Mouse (Mus musculus) embryo, embryonic 11.5 days (tissue): ENCODE measurements around the gene Xpnpep1.

Source experiments
- DNase-seq: peaks from one replicate; pipeline ENCODE4 v3.0.0-alpha.2; 2012; ENCODE audit warnings: low read depth, low spot score

The Xpnpep1 gene

GRCm38 (mm10) chr19:53066531-53066930 is 26.5 kb upstream of the Xpnpep1 start:
- DNase-seq: no peak

DNA sequence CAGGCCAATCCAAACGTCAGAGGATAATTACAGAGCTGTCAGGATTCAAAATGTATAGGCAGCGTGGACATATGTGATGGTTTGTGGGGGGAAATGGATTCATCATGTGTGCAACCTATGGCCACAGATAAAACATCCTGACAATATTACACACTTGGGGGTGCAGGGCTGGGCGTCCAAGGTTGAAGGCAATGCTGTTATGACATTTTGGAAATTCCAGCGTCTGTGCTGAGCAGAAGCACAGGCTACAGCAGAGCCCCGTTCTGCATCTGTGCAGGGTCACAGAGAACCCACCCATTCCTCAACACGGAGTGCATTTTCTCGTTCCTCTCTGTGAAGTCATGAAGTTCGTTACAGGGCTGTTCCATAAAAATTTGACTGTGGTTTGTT is 25.0 kb upstream of the Xpnpep1 start:
- no peak for DNase-seq

DNA sequence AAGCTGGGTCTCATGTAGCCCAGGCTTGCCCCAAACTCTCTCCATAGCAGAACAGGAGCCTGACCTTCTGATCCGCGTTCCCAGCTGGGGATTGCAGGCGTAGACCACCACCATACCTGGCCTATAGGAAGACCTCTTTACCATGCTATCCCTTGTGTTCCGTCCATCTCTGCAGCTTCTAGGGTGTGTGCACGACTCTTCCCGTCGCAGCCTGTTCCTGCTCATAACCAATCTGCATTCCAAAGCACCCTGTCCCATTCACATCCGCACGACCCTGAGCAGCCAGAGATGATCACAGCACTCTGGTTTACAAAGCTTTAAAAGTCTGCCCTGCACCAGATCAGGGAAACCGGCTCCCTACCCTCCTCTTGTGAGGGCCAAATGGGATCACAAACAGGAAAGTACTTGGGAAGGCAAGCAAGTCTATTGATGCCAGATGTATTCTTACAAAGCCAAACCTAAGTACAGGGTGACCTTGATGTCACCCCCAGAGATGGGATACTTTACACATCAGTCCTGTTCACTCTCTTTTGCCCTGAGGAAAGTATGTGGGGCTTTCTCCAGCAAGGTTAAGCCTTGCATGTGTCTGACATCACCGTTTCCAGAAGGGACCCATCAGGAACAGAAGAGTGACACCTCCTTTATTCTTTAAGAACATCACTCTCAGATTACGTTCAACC is 24.4 kb upstream of the Xpnpep1 start:
- DNase-seq: no peak

- DNase-seq: no peak
These were observed 22.0 kb upstream of the Xpnpep1 start for GRCm38 (mm10) chr19:53062046-53062445.

DNA sequence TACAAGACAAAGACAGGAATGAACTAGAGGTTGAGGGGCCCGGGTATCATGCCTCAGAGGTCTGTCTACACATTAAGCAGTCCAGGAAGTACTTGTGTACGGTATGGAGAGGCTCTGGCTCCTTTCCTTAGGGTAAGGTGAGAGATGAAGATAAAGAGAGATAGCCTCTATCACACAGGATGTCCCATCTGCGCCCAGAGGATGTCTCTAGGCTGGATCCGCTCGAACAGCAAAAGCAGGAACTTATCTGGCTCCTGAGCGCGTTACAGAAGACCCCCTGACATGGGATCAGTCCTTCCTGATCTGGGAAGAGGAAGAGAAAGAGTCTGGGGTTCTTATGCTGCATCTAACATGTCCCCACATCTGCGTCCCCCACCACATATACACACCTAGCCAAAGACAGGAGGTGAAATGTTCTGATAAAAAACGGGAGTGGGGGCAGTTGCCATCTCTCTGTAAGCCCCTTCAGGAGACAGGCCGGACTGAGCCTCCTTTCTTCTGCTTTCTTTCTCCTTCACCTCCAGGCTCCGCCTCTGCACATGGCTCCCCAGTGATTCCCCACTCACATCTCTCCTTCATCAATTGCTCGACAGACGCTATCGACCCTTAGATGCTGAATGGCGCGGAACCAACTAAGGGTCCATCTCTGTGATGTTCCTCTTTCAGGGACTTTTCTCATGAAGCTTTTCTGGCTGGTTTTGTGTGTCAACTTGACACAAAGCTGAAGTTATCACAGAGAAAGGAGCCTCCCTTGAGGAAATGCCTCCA is 19.5 kb upstream of the Xpnpep1 start:
- no peak for DNase-seq

- DNase-seq: no peak
These were observed 18.8 kb upstream of the Xpnpep1 start for GRCm38 (mm10) chr19:53058726-53059334.

DNA sequence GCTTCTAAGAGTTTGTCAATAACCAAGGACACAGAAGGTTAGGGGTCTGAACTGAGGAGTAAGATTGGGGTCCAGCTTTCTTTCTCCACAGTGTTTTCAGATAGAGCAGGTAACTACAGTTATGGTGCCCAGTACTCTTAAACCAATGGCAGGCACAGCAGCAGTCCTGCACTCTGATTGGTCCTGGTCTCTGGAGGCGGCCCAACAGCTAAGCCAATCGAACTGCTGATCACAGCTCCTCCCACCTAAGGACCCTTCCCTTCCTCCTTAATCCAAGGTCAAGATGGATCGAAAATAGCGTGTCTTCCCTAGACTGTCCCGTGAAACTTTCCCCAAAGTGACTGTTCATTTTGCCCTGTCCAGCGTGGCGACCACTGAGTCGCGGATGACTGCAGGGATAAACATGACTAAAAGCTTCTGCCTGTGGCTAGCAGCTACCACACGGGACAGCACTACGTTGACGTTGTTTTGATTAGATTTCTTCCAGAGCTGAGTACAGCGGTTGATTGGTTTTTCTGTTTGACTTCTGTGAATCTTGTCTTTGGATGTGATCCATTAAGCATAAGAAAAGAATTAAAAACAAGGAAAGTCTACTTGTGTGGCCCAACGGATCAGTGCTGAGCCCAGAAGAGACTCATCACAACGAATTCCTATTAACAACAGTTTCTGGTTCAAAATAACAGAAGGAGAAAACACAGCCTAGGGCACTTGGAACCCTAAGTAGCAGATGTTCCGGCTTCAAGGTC is 18.1 kb upstream of the Xpnpep1 start:
- no peak for DNase-seq

DNA sequence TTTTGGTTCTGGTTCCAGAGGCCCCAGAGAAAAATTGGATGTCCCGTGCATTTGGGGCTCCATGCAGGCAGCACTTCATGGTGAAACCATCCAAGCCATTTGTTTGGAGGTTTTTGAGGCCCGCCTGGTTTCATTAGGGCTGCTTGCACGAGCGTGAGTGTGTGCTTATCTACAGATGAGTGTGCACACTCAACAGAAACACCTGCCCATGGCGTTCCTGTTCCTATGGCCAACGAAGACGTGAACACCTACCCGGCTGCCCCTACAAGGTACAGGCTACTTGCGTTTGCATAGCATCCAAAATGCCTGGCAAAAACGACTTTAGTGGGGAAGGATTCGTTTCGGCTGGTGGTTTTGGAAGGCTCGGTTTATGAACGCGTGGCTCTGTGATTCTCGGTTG is 13.3 kb upstream of the Xpnpep1 start:
- no peak for DNase-seq

GRCm38 (mm10) chr19:53052031-53052670 is 12.1 kb upstream of the Xpnpep1 start:
- no peak for DNase-seq

- no peak for DNase-seq
These were observed 11.4 kb upstream of the Xpnpep1 start for GRCm38 (mm10) chr19:53051288-53051985.

DNA sequence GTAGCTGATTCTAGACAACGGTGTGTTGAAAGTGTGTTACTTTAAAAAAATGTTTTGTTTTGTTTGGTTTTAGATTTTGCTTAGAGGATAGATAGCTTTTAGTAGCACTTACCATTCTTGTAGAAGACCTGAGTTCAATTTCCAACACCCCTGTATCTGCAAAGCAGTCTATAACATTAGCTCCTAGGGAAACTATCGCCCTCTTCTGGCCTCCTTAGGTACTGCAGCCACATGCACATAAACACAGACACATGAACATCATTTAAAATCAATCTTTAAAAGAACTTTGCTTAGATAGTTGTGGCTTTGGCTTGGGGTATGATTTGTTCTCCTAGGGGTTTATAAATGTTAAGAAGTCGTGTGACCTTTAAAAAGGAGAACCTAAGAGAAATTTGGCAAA is 10.1 kb upstream of the Xpnpep1 start:
- DNase-seq: no peak

DNA sequence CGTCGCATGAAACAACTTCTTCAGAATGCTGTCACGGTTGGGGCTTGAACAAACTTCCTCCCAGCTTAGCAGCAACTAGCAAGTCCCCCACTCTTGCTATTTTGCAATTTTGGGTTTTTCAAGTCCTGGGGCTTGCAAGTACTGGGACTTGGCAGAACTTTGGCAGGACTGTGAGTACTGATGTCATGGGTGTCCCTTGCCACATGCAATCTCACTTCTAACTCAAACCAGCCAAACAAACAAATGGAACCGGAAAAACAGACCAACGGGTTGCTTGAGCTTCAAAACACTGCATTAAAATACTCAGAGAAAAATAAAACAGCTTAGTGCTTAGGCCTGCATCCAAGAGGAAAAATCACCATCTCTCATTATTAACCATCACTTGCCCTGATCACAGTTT is 7.2 kb upstream of the Xpnpep1 start:
- no peak for DNase-seq

DNA sequence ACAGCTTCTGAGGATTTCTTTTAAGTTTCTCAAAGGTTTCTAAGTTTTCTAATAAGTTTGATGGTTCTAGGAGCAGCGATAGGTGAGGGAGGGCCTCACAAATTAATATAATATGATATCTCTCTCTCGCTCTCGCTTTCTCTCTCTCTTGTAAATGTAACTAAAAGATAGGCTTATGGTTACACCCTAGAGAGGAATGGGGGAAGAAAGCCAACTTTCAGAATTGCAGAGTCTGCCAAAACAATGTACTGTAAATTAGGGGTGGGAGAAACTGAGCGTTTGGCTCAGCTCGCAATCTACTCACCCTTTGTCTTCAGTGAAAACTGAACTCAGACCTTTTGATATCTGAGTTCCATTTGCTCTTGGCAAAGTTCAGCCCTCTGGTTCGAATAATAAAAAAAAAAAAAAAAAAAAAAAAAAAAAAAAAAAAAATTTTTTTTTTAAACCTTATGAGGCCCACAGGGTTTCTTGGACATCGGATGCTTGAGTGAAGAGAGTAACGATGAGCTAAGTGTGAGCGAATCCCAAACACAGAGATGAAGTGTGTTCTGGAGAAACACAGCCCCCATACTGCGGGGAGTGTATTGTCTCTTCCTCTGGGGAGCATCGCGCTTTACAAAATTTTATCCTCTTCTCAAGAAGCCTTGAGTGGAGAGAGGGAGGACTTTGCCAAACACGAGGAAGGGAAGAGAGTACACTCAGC is 3.6 kb upstream of the Xpnpep1 start:
- no peak for DNase-seq

GRCm38 (mm10) chr19:53041570-53041969 is 1.6 kb upstream of the Xpnpep1 start:
- no peak for DNase-seq

GRCm38 (mm10) chr19:53041133-53041510 is 1.1 kb upstream of the Xpnpep1 start:
- no peak for DNase-seq

DNA sequence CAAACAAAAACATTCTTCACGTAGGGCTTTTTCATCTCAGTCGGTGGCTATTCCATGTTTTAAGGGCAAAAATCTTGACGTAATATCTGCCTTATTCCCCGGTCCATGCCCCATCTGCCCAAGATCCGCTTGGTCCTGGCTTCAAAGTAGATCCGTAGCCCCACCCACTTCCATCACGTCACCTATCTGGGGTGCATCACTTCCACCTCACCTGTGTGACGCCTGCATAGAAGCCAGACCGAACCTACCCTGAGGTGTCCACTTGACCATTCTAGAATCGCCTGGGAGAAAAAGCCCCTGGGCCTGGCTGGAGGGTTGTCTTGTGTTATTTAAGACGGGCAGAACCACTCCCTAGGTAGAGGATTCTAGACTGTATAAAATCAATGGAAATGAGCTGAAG is 924 bp downstream of the Xpnpep1 start:
- DNase-seq: no peak

GRCm38 (mm10) chr19:53038435-53038938 is 1.5 kb downstream of the Xpnpep1 start:
- DNase-seq: peak; percentile 97

DNA sequence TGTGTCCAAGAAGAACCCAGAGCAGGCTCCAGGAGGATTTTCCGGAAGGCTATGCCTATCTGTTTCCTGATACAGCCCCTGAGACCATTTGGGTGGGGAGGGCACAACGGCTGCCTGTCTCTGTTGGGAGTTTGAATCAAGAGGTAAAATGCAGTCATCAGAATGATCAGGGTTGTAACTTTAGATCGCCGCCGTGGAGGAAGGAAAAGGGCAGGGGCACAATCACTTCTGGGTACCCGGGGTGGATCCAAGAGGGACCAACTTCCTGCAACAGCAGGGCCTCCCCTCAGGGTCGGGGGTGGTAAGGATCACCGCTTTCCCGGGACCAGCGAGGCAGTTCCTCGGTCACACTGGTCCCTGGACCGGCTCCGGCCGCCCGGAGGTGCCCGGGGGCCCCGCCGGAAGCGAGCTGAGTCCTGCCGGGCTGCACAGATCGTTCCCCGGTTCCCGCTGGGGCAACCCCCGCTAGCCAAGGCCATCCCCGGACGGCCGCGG is 2.0 kb downstream of the Xpnpep1 start:
- DNase-seq: no peak

DNA sequence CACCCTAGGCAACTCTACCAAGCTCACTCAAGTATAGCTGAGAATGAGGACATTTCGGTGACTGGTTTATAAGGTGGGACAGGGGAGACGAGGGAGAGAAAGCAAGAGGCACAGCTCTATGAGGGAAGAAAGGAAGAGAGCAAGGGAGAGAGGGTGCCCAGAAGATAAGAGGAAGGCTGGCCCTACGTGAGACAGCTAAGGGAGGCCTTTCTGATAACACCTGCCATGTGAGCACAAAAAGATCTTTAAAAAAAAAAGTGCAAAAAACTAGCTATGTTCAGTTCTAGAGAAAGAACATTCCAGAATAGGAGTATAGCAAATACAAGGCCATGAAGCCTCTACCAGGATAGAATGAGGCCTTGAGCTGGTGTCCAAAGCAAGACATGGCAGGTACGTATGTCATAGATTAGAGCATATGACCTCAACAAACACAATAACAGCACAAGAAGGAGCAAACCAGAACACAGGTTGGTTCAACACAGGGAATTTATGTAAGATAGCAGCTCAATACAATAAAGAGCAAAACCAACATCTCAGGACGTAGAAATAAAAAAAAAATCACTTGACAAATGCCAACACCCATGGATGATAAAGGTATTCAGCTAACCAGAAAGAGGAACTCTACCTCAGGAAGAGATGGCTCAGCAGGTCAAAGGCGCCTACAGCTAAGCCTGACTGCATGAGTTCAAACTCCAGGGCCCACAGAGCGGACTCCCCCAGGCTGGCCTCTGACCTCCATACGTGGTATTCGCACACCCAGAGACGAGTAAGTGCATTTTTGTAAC is 6.7 kb downstream of the Xpnpep1 start:
- no peak for DNase-seq
